Mouse (Mus musculus) cerebellum, adult 11-12 months (tissue): ENCODE measurements around the gene Tnr.

Source experiments
- DNase-seq: peaks from one replicate; pipeline ENCODE4 v3.0.0; 2022

The Tnr gene

DNA sequence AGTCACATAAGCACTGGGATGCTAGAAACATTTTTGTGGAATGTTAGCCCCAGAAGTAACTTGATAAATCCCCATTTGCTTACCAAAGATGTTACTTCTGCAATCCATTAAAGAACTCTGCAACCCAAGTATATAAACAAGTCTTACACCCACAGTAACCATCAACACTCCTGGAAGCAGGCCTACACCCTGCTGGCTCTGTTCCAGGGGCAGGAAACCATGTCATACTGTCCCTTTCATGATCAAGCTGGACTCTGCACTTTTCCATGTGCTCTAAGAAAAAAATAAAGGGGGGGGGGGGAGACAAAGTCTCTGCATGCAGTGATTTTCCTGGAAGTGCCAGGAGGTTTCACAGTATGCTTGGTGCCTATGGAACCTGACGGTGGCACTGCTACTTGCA lies 456.8 kb downstream of the Tnr start:
- no peak for DNase-seq
